Mouse (Mus musculus) gastrocnemius, postnatal 25 days (tissue): Measurements from ENCODE around the gene B3gnt9. TPM values are rescaled to one million over a fixed set of nuclear protein-coding genes. Genes with fewer than 3 reads are reported as not detected.

Experiments
- DNase-seq: peaks from one replicate; pipeline ENCODE4 v3.0.0; 2022
- total RNA-seq, 2 experiments: library from RNA; stranded (reverse); gene quantifications; 1 replicate in 1 of 2; 2 replicates in 1 of 2; pipeline ENCODE4 v1.2.3; 2021

The B3gnt9 gene
- total RNA-seq, 2 experiments from 2014 or later: 2.6 TPM

- DNase-seq: no peak
Measured at GRCm38 (mm10) chr8:105209153-105210110, 45.5 kb downstream of the B3gnt9 start.

- DNase-seq: no peak
Measured at GRCm38 (mm10) chr8:105207675-105208273, 47.2 kb downstream of the B3gnt9 start.

- DNase-seq: no peak
Measured at GRCm38 (mm10) chr8:105206766-105207275, 48.1 kb downstream of the B3gnt9 start.

- no peak for DNase-seq
Measured at GRCm38 (mm10) chr8:105205748-105206147, 49.2 kb downstream of the B3gnt9 start.

Other genes starting within 250 kb of the B3gnt9 start
- gene Ces3a, start 206.6 kb downstream of the B3gnt9 start, total RNA-seq: not detected
- gene Ces3b, start 171.4 kb downstream of the B3gnt9 start, total RNA-seq: not detected
- gene Ces4a, start 123.4 kb downstream of the B3gnt9 start, total RNA-seq: not detected
- gene Cbfb, start 84.5 kb downstream of the B3gnt9 start, total RNA-seq: 10 to 100 TPM; 42.1 to 42.2 TPM
- gene D230025D16Rik, start 30.0 kb downstream of the B3gnt9 start, total RNA-seq: 10 to 100 TPM; 13.5 to 24.2 TPM
- 1 to 10 TPM; 3.0 TPM for gene Tradd, start 9.5 kb upstream of the B3gnt9 start, total RNA-seq
- 1 to 10 TPM in 1 of 2 experiments, under 1 TPM in 1; 0.90 to 1.0 TPM for gene Fbxl8, start 9.5 kb upstream of the B3gnt9 start, total RNA-seq
- 1 to 10 TPM; 2.9 to 3.0 TPM for gene Hsf4, start 14.6 kb upstream of the B3gnt9 start, total RNA-seq
- 10 to 100 TPM; 22.3 to 23.3 TPM for gene Nol3, start 21.0 kb upstream of the B3gnt9 start, total RNA-seq
- under 1 TPM; 0.64 to 0.84 TPM for gene 4931428F04Rik, start 34.7 kb upstream of the B3gnt9 start, total RNA-seq
- gene Exoc3l, start 40.9 kb upstream of the B3gnt9 start, total RNA-seq: 1 to 10 TPM; 1.4 to 2.5 TPM
- gene E2f4, start 42.5 kb upstream of the B3gnt9 start, total RNA-seq: 10 to 100 TPM; 21.8 to 24.5 TPM
- under 1 TPM; 0.49 to 0.99 TPM for gene Elmo3, start 50.4 kb upstream of the B3gnt9 start, total RNA-seq
- 1 to 10 TPM in 1 of 2 experiments, under 1 TPM in 1; 0.87 to 1.4 TPM for gene Lrrc29, start 71.1 kb upstream of the B3gnt9 start, total RNA-seq
- gene Tmem208, start 71.2 kb upstream of the B3gnt9 start, total RNA-seq: 10 to 100 TPM; 20.5 to 23.1 TPM
- 10 to 100 TPM; 17.4 to 24.6 TPM for gene Fhod1, start 92.8 kb upstream of the B3gnt9 start, total RNA-seq
- gene Slc9a5, start 93.7 kb upstream of the B3gnt9 start, total RNA-seq: under 1 TPM; 0.56 to 0.72 TPM
- gene Plekhg4, start 118.1 kb upstream of the B3gnt9 start, total RNA-seq: under 1 TPM in 1 of 2 experiments, not detected in 1; 0.11 TPM
- not detected for gene Kctd19, start 158.3 kb upstream of the B3gnt9 start, total RNA-seq
- gene Lrrc36, start 158.4 kb upstream of the B3gnt9 start, total RNA-seq: under 1 TPM; 0.41 to 0.67 TPM
- gene Tppp3, start 216.4 kb upstream of the B3gnt9 start, total RNA-seq: 10 to 100 TPM; 86.7 to 99.2 TPM
- 10 to 100 TPM in 1 of 2 experiments, 1 to 10 TPM in 1; 8.7 to 10.1 TPM for gene Zdhhc1, start 241.7 kb upstream of the B3gnt9 start, total RNA-seq